Mouse (Mus musculus) liver, embryonic 12.5 days (tissue): ENCODE data around the gene Hspb9. TPM values are rescaled to one million over a fixed set of nuclear protein-coding genes. Genes with fewer than 3 reads are reported as not detected.
A peak's percentile ranks its signal among the peaks of the same experiment; 100 is the strongest.

Source experiments
- ATAC-seq: fragments of 200-750 bp; cut with Nextera tagmentation; 2 replicates; pipeline ENCODE4 v1.8.0; 2017; ENCODE audit warnings: moderate number of reproducible peaks, mild to moderate bottlenecking, moderate library complexity
- H3K27ac ChIP-seq: fragments of 300-500 bp; sonication (generic); 2 replicates; pipeline ENCODE4 v1.5.1; 2016; ENCODE audit warnings: mild to moderate bottlenecking
- H3K27me3 ChIP-seq: fragments of 300-500 bp; sonication (generic); replicated peaks from 2 replicates; pipeline ENCODE4 v1.6.1; 2016; ENCODE audit warnings: mild to moderate bottlenecking, moderate library complexity
- H3K36me3 ChIP-seq: fragments of 300-500 bp; sonication (generic); 2 replicates; pipeline ENCODE4 v1.6.1; 2016; ENCODE audit warnings: mild to moderate bottlenecking, moderate library complexity
- H3K4me1 ChIP-seq: fragments of 300-500 bp; sonication (generic); 2 replicates; pipeline ENCODE4 v1.6.1; 2016
- H3K4me2 ChIP-seq: fragments of 300-500 bp; sonication (generic); 2 replicates; pipeline ENCODE4 v1.6.1; 2016; ENCODE audit warnings: mild to moderate bottlenecking, moderate library complexity
- H3K4me3 ChIP-seq: fragments of 300-500 bp; sonication (generic); 2 replicates; pipeline ENCODE4 v1.5.1; 2016; ENCODE audit warnings: mild to moderate bottlenecking, moderate library complexity
- H3K9ac ChIP-seq: fragments of 300-500 bp; sonication (generic); 2 replicates; pipeline ENCODE4 v1.6.1; 2016; ENCODE audit warnings: mild to moderate bottlenecking, moderate library complexity
- H3K9me3 ChIP-seq: fragments of 300-500 bp; sonication (generic); replicated peaks from 2 replicates; pipeline ENCODE4 v1.6.1; 2016; ENCODE audit warnings: mild to moderate bottlenecking, moderate library complexity
- WGBS: fragments of 180-500 bp; shearing (Covaris S2); methylation state at CpG from one replicate; pipeline ENCODE4 v1.1.7; 2016; ENCODE audit not compliant: insufficient replicate concordance; 5-methylcytosine and 5-hydroxymethylcytosine counted together
- polyA plus RNA-seq: library from polyadenylated mRNA; unstranded; fragments of >200 nt; fragmentation: Nextera tagmentation; extraction: Ambion mirVana; gene quantifications from 2 replicates; pipeline ENCODE4 v1.2.1, GENCODE M21; 2016

The Hspb9 gene
- polyA plus RNA-seq, 1 experiment from 2014 or later = 0.33 TPM

DNA sequence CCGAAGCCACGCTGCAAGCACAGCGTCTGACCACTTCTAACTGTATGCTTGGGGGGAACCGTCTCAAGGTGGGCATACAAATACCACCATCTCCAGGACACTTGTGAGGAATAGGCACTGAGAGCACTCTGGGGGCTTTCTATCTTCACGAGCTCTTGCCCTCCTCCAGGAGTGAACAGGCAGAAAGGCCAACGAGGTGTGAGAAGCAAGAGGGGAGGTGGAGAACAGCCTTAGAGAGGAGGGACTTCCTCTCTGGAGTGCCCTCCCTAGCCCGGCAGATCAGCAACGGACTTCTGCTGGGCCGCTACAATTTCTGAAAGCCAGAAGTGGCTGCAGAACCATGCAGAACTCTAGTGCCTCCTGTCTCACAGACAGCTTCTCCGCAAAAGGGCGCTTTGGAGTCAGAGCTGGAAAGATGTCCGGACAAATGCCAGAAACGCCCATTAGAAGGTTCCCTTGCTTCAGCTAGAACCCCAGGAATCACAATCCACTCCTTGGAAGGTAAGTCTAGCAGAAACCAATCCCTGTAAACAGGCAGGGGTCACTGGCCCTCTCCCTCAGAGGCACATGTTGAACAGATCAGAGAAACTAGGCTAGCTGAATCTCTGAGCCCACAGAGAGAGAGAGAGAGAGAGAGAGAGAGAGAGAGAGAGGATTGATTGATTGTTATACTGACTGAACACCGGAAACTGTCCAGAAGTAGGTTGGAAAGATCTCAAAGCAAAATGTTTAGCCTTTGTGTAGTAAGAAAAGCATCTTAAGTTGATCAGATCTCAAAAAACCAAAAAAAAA is 22.5 kb downstream of the Hspb9 start:
- ATAC-seq = no peak
- Histone ChIP-seq H3K27ac (peak overlapping the region; percentile 94), H3K27me3 (no peaks in the 10 kb centered on the region), H3K9me3 (no peaks in the 10 kb centered on the region), H3K4me2 (peak overlapping the region; percentile 96), H3K4me1 (peaks cover 73% of the 10 kb centered on the region), H3K9ac (peak overlapping the region; percentile 99), H3K4me3 (peak overlapping the region; percentile 99), H3K36me3 (peaks cover 36% of the 10 kb centered on the region)
- 31% methylated on average over 14 of the region's 14 CpGs for WGBS

DNA sequence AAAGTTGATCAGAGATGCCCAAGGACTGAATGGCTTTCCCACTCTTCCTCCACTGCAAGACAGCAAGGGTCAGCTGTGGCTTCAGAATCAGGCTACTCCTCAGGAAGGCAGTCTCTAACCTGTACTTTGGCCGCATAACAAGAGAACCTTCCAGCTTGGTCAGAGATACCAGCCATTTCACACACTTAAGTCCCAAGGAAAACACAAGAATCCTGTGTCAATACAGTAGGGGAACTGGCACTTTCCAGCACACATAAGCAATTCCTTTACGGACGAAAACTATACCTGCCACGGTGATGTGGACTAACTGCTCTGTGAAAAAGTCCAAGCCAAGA is 23.1 kb downstream of the Hspb9 start:
- peak overlapping the region; percentile 99 for H3K4me3 ChIP-seq
- peaks cover 68% of the 10 kb centered on the region for H3K4me1 ChIP-seq
- ATAC-seq = no peak
- H3K9ac ChIP-seq = peak overlapping the region; percentile 99
- H3K27ac ChIP-seq = peak overlapping the region; percentile 94
- peak overlapping the region; percentile 96 for H3K4me2 ChIP-seq
- WGBS = 15% methylated on average over 4 of the region's 4 CpGs
- peaks cover 35% of the 10 kb centered on the region for H3K36me3 ChIP-seq
- H3K27me3 ChIP-seq = no peaks in the 10 kb centered on the region
- no peaks in the 10 kb centered on the region for H3K9me3 ChIP-seq

- Histone ChIP-seq H3K27me3 (no peaks in the 10 kb centered on the region), H3K9me3 (no peaks in the 10 kb centered on the region), H3K36me3 (peaks cover 30% of the 10 kb centered on the region), H3K27ac (peak overlapping the region; percentile 94), H3K9ac (peak overlapping the region; percentile 99), H3K4me3 (peak overlapping the region; percentile 99), H3K4me2 (peak overlapping the region; percentile 96), H3K4me1 (peaks cover 63% of the 10 kb centered on the region)
- peak; percentile 74 for ATAC-seq
- under 1% methylated on average over 13 of the region's 13 CpGs for WGBS
Measured at GRCm38 (mm10) chr11:100737105-100737733, 23.6 kb downstream of the Hspb9 start.

DNA sequence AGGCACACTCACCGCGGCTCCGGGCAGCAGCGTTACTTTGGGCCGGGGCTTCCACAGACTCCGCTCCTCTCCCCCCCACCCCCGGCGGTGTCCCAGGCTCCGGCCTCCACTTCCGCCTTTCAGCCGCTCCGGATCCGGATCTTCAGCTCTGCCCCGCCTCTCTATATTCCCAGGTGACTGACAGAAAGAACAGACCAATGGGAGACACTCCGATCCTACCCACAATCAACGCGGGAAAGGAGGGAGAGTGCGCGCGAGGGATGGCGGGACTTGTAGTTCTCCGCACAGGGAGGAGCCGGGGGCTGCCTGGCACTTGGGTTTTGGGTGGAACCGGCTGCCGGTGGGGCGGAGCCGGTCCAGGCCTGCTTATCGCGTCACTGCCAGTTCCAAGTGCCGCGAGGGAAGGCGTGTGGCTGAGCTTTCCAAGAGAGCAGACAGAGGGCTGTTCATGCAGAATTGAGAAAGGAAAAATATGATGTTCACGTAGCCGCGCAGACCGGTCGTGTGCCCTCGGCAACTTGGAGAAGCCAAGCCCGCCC is 24.5 kb downstream of the Hspb9 start, which contains the start of gene Rab5c:
Gene Rab5c, minus strand, starts transcription at position 150 of the 539 bp plus-strand sequence.
- Histone ChIP-seq H3K27ac (peak within 1 kb of the TSS; percentile 94), H3K9ac (peak within 1 kb of the TSS; percentile 99), H3K36me3 (peaks cover 20% of the 10 kb centered on the region), H3K4me3 (peak within 1 kb of the TSS; percentile 99), H3K27me3 (no peaks in the 10 kb centered on the region), H3K4me2 (peak within 1 kb of the TSS; percentile 96), H3K9me3 (no peaks in the 10 kb centered on the region), H3K4me1 (peaks cover 53% of the 10 kb centered on the region)
- peak; percentile 97 for ATAC-seq
- WGBS = under 1% methylated on average over 39 of the region's 39 CpGs

DNA sequence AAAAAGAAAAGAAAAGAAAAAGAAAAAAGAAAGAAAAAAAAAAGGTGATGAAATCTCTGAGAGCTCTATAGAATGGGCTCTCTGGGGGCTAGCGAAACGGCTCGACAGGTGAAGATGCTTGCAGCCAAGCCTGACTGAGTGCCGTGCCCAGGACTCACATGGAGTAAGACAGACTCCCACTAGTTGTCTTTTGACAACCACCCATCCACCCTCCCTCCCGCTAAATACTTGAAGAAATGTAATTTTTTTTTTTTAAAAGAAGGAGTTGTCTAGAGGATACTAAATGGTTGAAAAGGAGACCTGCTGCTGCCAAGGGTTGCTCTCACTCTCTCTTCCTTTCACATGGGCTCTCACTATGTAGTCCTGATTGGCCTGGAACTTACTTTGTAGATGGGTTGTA is 25.1 kb downstream of the Hspb9 start:
- H3K36me3 ChIP-seq = peaks cover 15% of the 10 kb centered on the region
- WGBS = 20% methylated on average over 5 of the region's 5 CpGs
- peak overlapping the region; percentile 96 for H3K4me2 ChIP-seq
- peak overlapping the region; percentile 89 for H3K27ac ChIP-seq
- H3K9ac ChIP-seq = peak overlapping the region; percentile 67
- H3K27me3 ChIP-seq = no peaks in the 10 kb centered on the region
- peaks cover 47% of the 10 kb centered on the region for H3K4me1 ChIP-seq
- no peak for ATAC-seq
- peak overlapping the region; percentile 99 for H3K4me3 ChIP-seq
- no peaks in the 10 kb centered on the region for H3K9me3 ChIP-seq

- Histone ChIP-seq H3K9ac (no peak overlapping the region), H3K9me3 (no peaks in the 10 kb centered on the region), H3K4me2 (no peak overlapping the region), H3K27ac (no peak overlapping the region), H3K36me3 (no peaks in the 10 kb centered on the region), H3K27me3 (peaks cover 20% of the 10 kb centered on the region; the same call in 1 of the 2 replicates), H3K4me1 (peaks cover 25% of the 10 kb centered on the region), H3K4me3 (no peak overlapping the region)
- 63% methylated on average over 6 of the region's 6 CpGs for WGBS
- ATAC-seq = no peak
Measured at GRCm38 (mm10) chr11:100741348-100741747, 27.7 kb downstream of the Hspb9 start.

DNA sequence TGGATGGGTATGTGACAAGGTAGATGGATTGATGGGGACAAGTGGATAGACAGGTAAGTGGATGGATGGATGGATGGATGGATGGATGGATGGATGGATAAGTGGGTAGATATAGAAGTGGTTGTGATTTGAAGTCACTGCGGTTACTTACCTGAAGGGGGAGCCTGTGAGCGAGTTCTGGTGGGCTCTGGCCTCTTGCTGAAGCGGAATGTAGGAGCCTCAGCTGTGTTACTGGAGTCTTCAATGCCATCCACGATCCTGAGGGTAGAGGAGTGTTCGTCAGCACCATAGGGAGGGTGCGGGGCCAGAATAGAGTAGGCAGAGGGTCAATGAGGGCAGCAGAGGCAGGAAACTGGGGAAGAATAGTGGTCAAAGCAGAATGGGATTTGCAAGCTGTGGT is 31.4 kb downstream of the Hspb9 start:
- Histone ChIP-seq H3K9me3 (no peaks in the 10 kb centered on the region), H3K4me3 (no peak overlapping the region), H3K4me2 (no peak overlapping the region), H3K27ac (no peak overlapping the region), H3K4me1 (peaks cover 20% of the 10 kb centered on the region; the same call in 1 of the 2 replicates), H3K36me3 (no peaks in the 10 kb centered on the region), H3K27me3 (peaks cover 55% of the 10 kb centered on the region), H3K9ac (no peak overlapping the region)
- WGBS = 14% methylated on average over 6 of the region's 6 CpGs
- ATAC-seq = no peak

- WGBS = 73% methylated on average over 10 of the region's 10 CpGs
- ATAC-seq = no peak
- peaks cover 20% of the 10 kb centered on the region; the same call in 1 of the 2 replicates for H3K4me1 ChIP-seq
- peaks cover 68% of the 10 kb centered on the region for H3K27me3 ChIP-seq
- no peak overlapping the region for H3K27ac ChIP-seq
- no peaks in the 10 kb centered on the region for H3K36me3 ChIP-seq
- no peaks in the 10 kb centered on the region for H3K9me3 ChIP-seq
- no peak overlapping the region for H3K4me3 ChIP-seq
- no peak overlapping the region for H3K9ac ChIP-seq
- H3K4me2 ChIP-seq = no peak overlapping the region
Measured at GRCm38 (mm10) chr11:100746546-100746945, 32.9 kb downstream of the Hspb9 start.

GRCm38 (mm10) chr11:100747114-100747513 is 33.5 kb downstream of the Hspb9 start:
- peak; percentile 30; the same call in 1 of the 2 replicates for ATAC-seq

GRCm38 (mm10) chr11:100748620-100749019 is 35.0 kb downstream of the Hspb9 start:
- WGBS = 38% methylated on average over 4 of the region's 4 CpGs
- H3K27ac ChIP-seq = no peak overlapping the region
- H3K36me3 ChIP-seq = no peaks in the 10 kb centered on the region
- H3K9me3 ChIP-seq = no peaks in the 10 kb centered on the region
- H3K4me3 ChIP-seq = no peak overlapping the region
- H3K9ac ChIP-seq = no peak overlapping the region
- H3K4me1 ChIP-seq = peaks cover 20% of the 10 kb centered on the region; the same call in 1 of the 2 replicates
- H3K27me3 ChIP-seq = peaks cover 88% of the 10 kb centered on the region
- no peak for ATAC-seq
- no peak overlapping the region for H3K4me2 ChIP-seq

More at GRCm38 (mm10) chr11:100747114-100747513, 33.5 kb downstream of the Hspb9 start:
- no peak overlapping the region for H3K9ac ChIP-seq
- no peaks in the 10 kb centered on the region for H3K36me3 ChIP-seq
- peaks cover 20% of the 10 kb centered on the region; the same call in 1 of the 2 replicates for H3K4me1 ChIP-seq
- no peak overlapping the region for H3K27ac ChIP-seq
- H3K9me3 ChIP-seq = no peaks in the 10 kb centered on the region
- H3K27me3 ChIP-seq = peaks cover 74% of the 10 kb centered on the region
- no peak overlapping the region for H3K4me3 ChIP-seq
- WGBS = 46% methylated on average over 5 of the region's 5 CpGs
- no peak overlapping the region for H3K4me2 ChIP-seq

- no peak overlapping the region for H3K4me2 ChIP-seq
- H3K9me3 ChIP-seq = no peaks in the 10 kb centered on the region
- no peak overlapping the region for H3K27ac ChIP-seq
- H3K4me3 ChIP-seq = no peak overlapping the region
- H3K36me3 ChIP-seq = no peaks in the 10 kb centered on the region
- peaks cover 20% of the 10 kb centered on the region; the same call in 1 of the 2 replicates for H3K4me1 ChIP-seq
- no peak for ATAC-seq
- WGBS = 28% methylated on average over 25 of the region's 25 CpGs
- peaks cover 92% of the 10 kb centered on the region for H3K27me3 ChIP-seq
- H3K9ac ChIP-seq = no peak overlapping the region
Measured at GRCm38 (mm10) chr11:100749469-100749868, 35.8 kb downstream of the Hspb9 start.

- peaks cover 20% of the 10 kb centered on the region; the same call in 1 of the 2 replicates for H3K4me1 ChIP-seq
- no peak overlapping the region for H3K4me2 ChIP-seq
- H3K27me3 ChIP-seq = peaks cover 94% of the 10 kb centered on the region
- no peak overlapping the region for H3K9ac ChIP-seq
- H3K4me3 ChIP-seq = no peak overlapping the region
- H3K27ac ChIP-seq = no peak overlapping the region
- no peaks in the 10 kb centered on the region for H3K36me3 ChIP-seq
- WGBS = 68% methylated on average over 16 of the region's 16 CpGs
- ATAC-seq = no peak
- no peaks in the 10 kb centered on the region for H3K9me3 ChIP-seq
Measured at GRCm38 (mm10) chr11:100750127-100750526, 36.5 kb downstream of the Hspb9 start.
